Comparison of ENCODE assay signal across 16 mouse cellular contexts in the genomic region with DNA sequence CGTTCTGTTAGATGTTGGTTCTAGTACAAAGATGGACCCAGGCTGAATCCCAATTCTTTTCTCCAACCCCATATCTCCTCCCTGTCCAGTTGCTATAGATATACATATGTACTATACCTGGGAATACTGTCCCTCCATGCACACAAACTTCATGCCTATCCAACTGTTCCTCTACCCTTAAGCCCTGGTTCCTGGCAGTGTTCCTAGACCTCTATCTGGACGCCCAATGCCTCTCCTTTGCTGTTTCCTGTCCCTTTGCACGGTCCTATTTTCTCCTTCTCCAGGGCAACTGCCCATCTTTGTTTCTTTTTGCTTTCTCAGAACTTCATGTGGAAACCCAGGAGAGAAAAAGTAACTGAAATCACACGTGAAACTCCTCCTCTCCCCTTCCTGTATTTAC.
DNase-seq lines count a peak whose midpoint lies in the region.
"Had no signal": no experiment of that assay in that cellular context is flagged by ENCODE, and none has a peak within 500 bp of the region (broad histone marks: within the 10 kb centered on the region; RNA-seq: fewer than 3 reads in every experiment).

No protein-coding gene starts in this region.

- peak; percentile 16 for DNase-seq in heart, adult 11 months
- DNase-seq in heart, embryonic 10.5 days (ENCODE audit: low spot score) = no peak
- DNase-seq in cerebellum, adult 8-10 months = peak; percentile 25
- DNase-seq in cerebellum, adult 9-11 months = peak; percentile 33
- peak; percentile 19 to 35 for DNase-seq in cerebellum, postnatal 36 days
- DNase-seq in neural tube, embryonic 10.5 days (ENCODE audit: extremely low spot score, low spot score) = no peak
- no peak for DNase-seq in gastrocnemius, postnatal 36 days
- DNase-seq: adrenal gland, adult 2 months; adrenal gland, postnatal 25 days; embryo, embryonic 11 days; gastrocnemius, postnatal 14 days; kidney, adult 18-20 months had no signal

- intact Hi-C loops in gastrocnemius, postnatal 36 days (cut with DNase I) = no loop called here

- H3K4me1 ChIP-seq in heart, embryonic 10.5 days = peaks cover 12% of the 10 kb centered on the region; the same call in 1 of the 2 replicates
- H3K4me1 ChIP-seq: hindbrain, embryonic 10.5 days; intestine, embryonic 15.5 days had no signal

- H3K27me3 ChIP-seq in heart, embryonic 10.5 days (ENCODE audit: insufficient read depth, poor library complexity, severe bottlenecking) = no peaks in the 10 kb centered on the region
- H3K27me3 ChIP-seq: embryonic facial prominence, embryonic 15.5 days; intestine, embryonic 15.5 days had no signal

- H3K4me3 ChIP-seq in heart, embryonic 10.5 days = no peak overlapping the region
- H3K4me3 ChIP-seq: embryonic facial prominence, embryonic 15.5 days; hindbrain, embryonic 10.5 days; intestine, embryonic 15.5 days had no signal

- no peaks in the 10 kb centered on the region for H3K36me3 ChIP-seq in heart, embryonic 10.5 days
- H3K36me3 ChIP-seq: embryonic facial prominence, embryonic 15.5 days; hindbrain, embryonic 10.5 days; intestine, embryonic 15.5 days had no signal

- 50% methylated on average over 4 of the region's 4 CpGs for WGBS in heart, embryonic 10.5 days

- no peak overlapping the region for H3K27ac ChIP-seq in heart, embryonic 10.5 days
- H3K27ac ChIP-seq: embryonic facial prominence, embryonic 15.5 days; hindbrain, embryonic 10.5 days; hindbrain, embryonic 14.5 days; intestine, embryonic 15.5 days had no signal

- H3K9me3 ChIP-seq in heart, embryonic 10.5 days = no peaks in the 10 kb centered on the region
- H3K9me3 ChIP-seq: embryonic facial prominence, embryonic 15.5 days; hindbrain, embryonic 10.5 days; intestine, embryonic 15.5 days had no signal

Comparison
In these comparisons a context has a peak if more than half of its experiments do, and no peak if none do; other contexts are left out.
1. DNase-seq: peak in heart, adult 11 months (single experiment), cerebellum, adult 8-10 months (single experiment), cerebellum, adult 9-11 months (single experiment) and cerebellum, postnatal 36 days (2 of 2); none in heart, embryonic 10.5 days (single experiment), neural tube, embryonic 10.5 days (single experiment) and gastrocnemius, postnatal 36 days (0 of 2).